Mouse (Mus musculus) olfactory bulb, adult 2 months (tissue): Measurements from ENCODE around the gene Necap1.

Source experiments
- CTCF ChIP-seq: fragments of 200-500 bp; IDR thresholded peaks from 2 replicates; pipeline ENCODE4 v1.5.1; 2012; ENCODE audit warnings: low read depth, mild to moderate bottlenecking, low read length, moderate library complexity; ENCODE audit not compliant: insufficient read depth
- POLR2A ChIP-seq: fragments of 200-500 bp; IDR thresholded peaks from 2 replicates; pipeline ENCODE4 v1.6.1; 2012; ENCODE audit warnings: mild to moderate bottlenecking, low read depth, low read length, moderate library complexity; ENCODE audit not compliant: insufficient read depth

GRCm38 (mm10) chr6:122825166-122825565 is 49.1 kb upstream of the Necap1 start:
- no peak for TF ChIP-seq CTCF
- no peak for TF ChIP-seq POLR2A
